Comparison of ENCODE assay signal across 24 mouse cellular contexts in the genomic region with DNA sequence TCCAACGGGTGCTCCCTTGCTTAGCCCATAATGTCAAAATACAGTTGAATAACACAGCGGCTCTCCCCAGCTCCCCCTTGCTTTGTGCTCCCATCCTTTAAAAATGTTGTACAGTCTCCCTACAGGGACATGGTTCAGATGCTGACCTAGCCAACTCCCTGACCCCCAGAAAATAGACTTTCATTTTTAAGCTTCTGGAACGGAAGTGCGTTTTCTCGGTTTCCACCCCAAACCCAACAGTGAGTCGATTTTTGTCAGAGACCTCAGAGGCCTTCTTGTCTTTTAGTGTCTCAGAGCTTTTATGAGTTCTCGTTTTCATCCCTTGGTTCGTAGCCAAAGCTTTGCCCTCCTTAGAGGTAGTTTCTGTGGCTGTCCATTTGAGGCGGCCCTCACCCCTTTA. TPM values are rescaled to one million over a fixed set of nuclear protein-coding genes. Genes with fewer than 3 reads are reported as not detected.
DNase-seq lines count a peak whose midpoint lies in the region; ATAC-seq and TF ChIP-seq lines count a peak whose summit lies in the region.
"Had no signal": no experiment of that assay in that cellular context is flagged by ENCODE, and none has a peak within 500 bp of the region (broad histone marks: within the 10 kb centered on the region; RNA-seq: fewer than 3 reads in every experiment).

No protein-coding gene starts in this region.

- no peak for TF ChIP-seq CTCF in CH12.LX (conservative IDR thresholded peaks at IDR 0.05 in 1 of 2, IDR thresholded peaks at IDR 0.05 in 1 of 2; ENCODE audit: low read depth in 2 of 2, low read length in 2 of 2)

- H3K27me3 ChIP-seq in embryonic facial prominence, embryonic 14.5 days (replicated peaks; ENCODE audit: control insufficient read depth, insufficient read depth, low read length): no peaks in the 10 kb centered on the region
- H3K27me3 ChIP-seq in embryonic facial prominence, embryonic 10.5 days (replicated peaks; ENCODE audit: low read depth, poor library complexity, severe bottlenecking): no peaks in the 10 kb centered on the region
- H3K27me3 ChIP-seq in heart, embryonic 13.5 days (replicated peaks): no peaks in the 10 kb centered on the region
- no peaks in the 10 kb centered on the region for H3K27me3 ChIP-seq in lung, embryonic 16.5 days (ENCODE audit: control insufficient read depth, insufficient read depth, low read depth, low read length)
- H3K27me3 ChIP-seq in CH12.LX (replicated peaks): peaks cover 12% of the 10 kb centered on the region
- H3K27me3 ChIP-seq: embryonic facial prominence, embryonic 15.5 days; hindbrain, embryonic 15.5 days; intestine, embryonic 15.5 days had no signal

- WGBS in embryonic facial prominence, embryonic 14.5 days: 85% methylated on average over 9 of the region's 9 CpGs
- 92% methylated on average over 9 of the region's 9 CpGs for WGBS in embryonic facial prominence, embryonic 10.5 days
- 81% methylated on average over 9 of the region's 9 CpGs for WGBS in heart, embryonic 13.5 days
- 88% methylated on average over 9 of the region's 9 CpGs for WGBS in lung, embryonic 16.5 days

- H3K9ac ChIP-seq in embryonic facial prominence, embryonic 14.5 days (ENCODE audit: low read depth, low read length): no peak overlapping the region
- H3K9ac ChIP-seq in heart, embryonic 13.5 days: no peak overlapping the region
- H3K9ac ChIP-seq in lung, embryonic 16.5 days (ENCODE audit: low read length): no peak overlapping the region
- 0 out of 2 replicates have a peak overlapping the region, but pooled peaks have one; percentile 0 for H3K9ac ChIP-seq in CH12.LX (ENCODE audit: insufficient read depth, low read depth)
- H3K9ac ChIP-seq: embryonic facial prominence, embryonic 15.5 days; hindbrain, embryonic 12.5 days; hindbrain, embryonic 15.5 days; intestine, embryonic 15.5 days had no signal

- no peaks in the 10 kb centered on the region for H3K36me3 ChIP-seq in embryonic facial prominence, embryonic 14.5 days (ENCODE audit: control insufficient read depth, insufficient read depth, low read length)
- no peaks in the 10 kb centered on the region for H3K36me3 ChIP-seq in embryonic facial prominence, embryonic 10.5 days (replicated peaks)
- H3K36me3 ChIP-seq in heart, embryonic 13.5 days: no peaks in the 10 kb centered on the region
- no peaks in the 10 kb centered on the region for H3K36me3 ChIP-seq in lung, embryonic 16.5 days (ENCODE audit: control insufficient read depth, insufficient read depth, low read length)
- H3K36me3 ChIP-seq in CH12.LX (replicated peaks in 1 of 2; ENCODE audit: control insufficient read depth in 1 of 2, insufficient read depth in 1 of 2, low read length in 1 of 2): no peaks in the 10 kb centered on the region
- H3K36me3 ChIP-seq: embryonic facial prominence, embryonic 15.5 days; G1E; hindbrain, embryonic 12.5 days; hindbrain, embryonic 15.5 days; intestine, embryonic 15.5 days had no signal

- in situ Hi-C loops in CH12.LX (cut with MboI; ENCODE audit: low pct_ligation_motif_present, low pct_unique_long_range_greater_than_20kb, low sequenced_read_pairs): no loop called here

- DNase-seq in embryonic facial prominence, embryonic 14.5 days (ENCODE audit: low spot score): no peak
- no peak for DNase-seq in embryonic facial prominence, embryonic 10.5 days (ENCODE audit: low spot score)
- DNase-seq in heart, adult 18-20 months: no peak
- no peak for DNase-seq in lung, postnatal 4 days
- no peak for DNase-seq in CH12.LX (ENCODE audit: extremely low read depth)
- DNase-seq in embryo, embryonic 11 days: no peak
- DNase-seq: adrenal gland, postnatal 10 days; adrenal gland, postnatal 36 days; cerebellum, adult 18-20 months; cerebellum, adult 9-11 months; cerebellum, postnatal 25 days; gastrocnemius, postnatal 10 days; gastrocnemius, postnatal 36 days; heart, postnatal 10 days; heart, postnatal 36 days; kidney, adult 11 months had no signal

- no peak for TF ChIP-seq POLR2A in CH12.LX (IDR thresholded peaks at IDR 0.05; ENCODE audit: low read depth, low read length)

- no peaks in the 10 kb centered on the region for H3K9me3 ChIP-seq in embryonic facial prominence, embryonic 14.5 days (ENCODE audit: control insufficient read depth, low read length)
- H3K9me3 ChIP-seq in embryonic facial prominence, embryonic 10.5 days: no peaks in the 10 kb centered on the region
- H3K9me3 ChIP-seq in heart, embryonic 13.5 days: no peaks in the 10 kb centered on the region
- no peaks in the 10 kb centered on the region for H3K9me3 ChIP-seq in lung, embryonic 16.5 days (ENCODE audit: control insufficient read depth, low read length)
- H3K9me3 ChIP-seq in CH12.LX (replicated peaks; ENCODE audit: low read length): no peaks in the 10 kb centered on the region
- H3K9me3 ChIP-seq: embryonic facial prominence, embryonic 15.5 days; G1E; hindbrain, embryonic 12.5 days; hindbrain, embryonic 15.5 days; intestine, embryonic 15.5 days had no signal

- TF ChIP-seq RAD21 in CH12.LX (IDR thresholded peaks at IDR 0.05; ENCODE audit: low read depth, low read length): no peak

- H3K4me2 ChIP-seq in embryonic facial prominence, embryonic 14.5 days (ENCODE audit: low read depth, low read length): no peak overlapping the region
- H3K4me2 ChIP-seq in heart, embryonic 13.5 days: no peak overlapping the region
- no peak overlapping the region for H3K4me2 ChIP-seq in lung, embryonic 16.5 days (ENCODE audit: low read depth, low read length)
- peak overlapping the region; percentile 79 for H3K4me2 ChIP-seq in CH12.LX (ENCODE audit: insufficient read depth, low read depth, poor library complexity, severe bottlenecking)
- H3K4me2 ChIP-seq: embryonic facial prominence, embryonic 15.5 days; hindbrain, embryonic 12.5 days; hindbrain, embryonic 15.5 days; intestine, embryonic 15.5 days had no signal

- peak overlapping the region; percentile 29; the same call in 1 of the 2 replicates for H3K27ac ChIP-seq in embryonic facial prominence, embryonic 14.5 days (replicated peaks; ENCODE audit: low read depth, low read length)
- no peak overlapping the region for H3K27ac ChIP-seq in embryonic facial prominence, embryonic 10.5 days (replicated peaks)
- peak overlapping the region; percentile 84; the same call in 1 of the 2 replicates for H3K27ac ChIP-seq in heart, embryonic 13.5 days (replicated peaks)
- peak overlapping the region; percentile 44 for H3K27ac ChIP-seq in lung, embryonic 16.5 days (ENCODE audit: low read length)
- no peak overlapping the region for H3K27ac ChIP-seq in CH12.LX (ENCODE audit: insufficient read depth, low read depth)
- H3K27ac ChIP-seq: embryonic facial prominence, embryonic 15.5 days; intestine, embryonic 15.5 days had no signal

- peaks cover 19% of the 10 kb centered on the region for H3K4me1 ChIP-seq in embryonic facial prominence, embryonic 14.5 days (ENCODE audit: control insufficient read depth, insufficient read depth, low read length)
- peaks cover 12% of the 10 kb centered on the region for H3K4me1 ChIP-seq in embryonic facial prominence, embryonic 10.5 days
- H3K4me1 ChIP-seq in heart, embryonic 13.5 days: peaks cover 36% of the 10 kb centered on the region
- peaks cover 23% of the 10 kb centered on the region for H3K4me1 ChIP-seq in lung, embryonic 16.5 days (replicated peaks; ENCODE audit: control insufficient read depth, insufficient read depth, low read length)
- H3K4me1 ChIP-seq in CH12.LX (ENCODE audit: control insufficient read depth in 1 of 2, insufficient read depth in 2 of 2): peaks cover 6 to 16% of the 10 kb centered on the region in 2 experiments

- no peaks in the 10 kb centered on the region for H3K79me2 ChIP-seq in CH12.LX (replicated peaks; ENCODE audit: control insufficient read depth, extremely low read depth, insufficient read depth, poor library complexity, severe bottlenecking)

- dilution Hi-C loops in CH12.LX (cut with MboI; ENCODE audit: extremely low pct_ligation_motif_present, extremely low pct_unique_long_range_greater_than_20kb, low sequenced_read_pairs): no loop called here

- TF ChIP-seq EP300 in CH12.LX (IDR thresholded peaks at IDR 0.05; ENCODE audit: low read length): peak; percentile 82

- no peak overlapping the region for H3K4me3 ChIP-seq in embryonic facial prominence, embryonic 14.5 days (ENCODE audit: low read depth, low read length)
- H3K4me3 ChIP-seq in embryonic facial prominence, embryonic 10.5 days: no peak overlapping the region
- no peak overlapping the region for H3K4me3 ChIP-seq in heart, embryonic 13.5 days
- H3K4me3 ChIP-seq in lung, embryonic 16.5 days (ENCODE audit: low read length): no peak overlapping the region
- no peak overlapping the region for H3K4me3 ChIP-seq in CH12.LX (replicated peaks in 1 of 3; ENCODE audit: low read depth in 2 of 3, low read length in 2 of 3, poor library complexity in 1 of 3)
- H3K4me3 ChIP-seq: embryonic facial prominence, embryonic 15.5 days; hindbrain, embryonic 12.5 days; hindbrain, embryonic 15.5 days; intestine, embryonic 15.5 days had no signal

- no peak for ATAC-seq in embryonic facial prominence, embryonic 14.5 days (ENCODE audit: low read depth)
- ATAC-seq in heart, embryonic 13.5 days (ENCODE audit: extremely low read depth, insufficient number of reproducible peaks, low FRiP score, low TSS enrichment): no peak
- no peak for ATAC-seq in lung, embryonic 16.5 days (ENCODE audit: low read depth)
- ATAC-seq: Patski had no signal

RNA-seq across cellular contexts. Expression of gene Med4, which starts 8.5 kb away (rescaled TPM):
- polyA plus RNA-seq in embryonic facial prominence, embryonic 14.5 days (2014; fragmentation: Nextera tagmentation; extraction: Ambion mirVana): 72.9 and 73.5 TPM in 2 replicates
- 118 and 122 TPM in 2 replicates for polyA plus RNA-seq in embryonic facial prominence, embryonic 10.5 days (2016; fragmentation: Nextera tagmentation; extraction: Ambion mirVana)
- polyA plus RNA-seq in heart, embryonic 13.5 days (2015; fragmentation: Nextera tagmentation; extraction: Ambion mirVana): 46.8 and 57.5 TPM in 2 replicates
- 10 to 100 TPM; 21.3 to 23.7 TPM for total RNA-seq in heart, adult 18-20 months (2021)
- 86.2 and 91.1 TPM in 2 replicates for polyA plus RNA-seq in lung, embryonic 16.5 days (2015; fragmentation: Nextera tagmentation; extraction: Ambion mirVana)
- total RNA-seq in CH12.LX (2012; rRNA removed): 45.6 and 53.2 TPM in 2 replicates
- total RNA-seq in CH12.LX (2014; rRNA removed): 61.5 and 65.8 TPM in 2 replicates
- polyA plus RNA-seq in CH12.LX (2012; ENCODE audit: insufficient read length, low read depth): 60.7 and 75.7 TPM in 2 replicates

RNA-seq across cellular contexts. Expression of gene Sucla2, which starts 23.8 kb away (rescaled TPM):
- polyA plus RNA-seq in embryonic facial prominence, embryonic 14.5 days (2014; fragmentation: Nextera tagmentation; extraction: Ambion mirVana): 121 and 127 TPM in 2 replicates
- 101 TPM in 2 replicates for polyA plus RNA-seq in embryonic facial prominence, embryonic 10.5 days (2016; fragmentation: Nextera tagmentation; extraction: Ambion mirVana)
- 177 and 195 TPM in 2 replicates for polyA plus RNA-seq in heart, embryonic 13.5 days (2015; fragmentation: Nextera tagmentation; extraction: Ambion mirVana)
- 100 to 1,000 TPM; 776 to 832 TPM for total RNA-seq in heart, adult 18-20 months (2021)
- 107 and 109 TPM in 2 replicates for polyA plus RNA-seq in lung, embryonic 16.5 days (2015; fragmentation: Nextera tagmentation; extraction: Ambion mirVana)
- total RNA-seq in CH12.LX (2012; rRNA removed) (51.9 and 58.5 TPM in 2 replicates), CH12.LX (2014; rRNA removed) (98.4 and 109 TPM in 2 replicates)
- 60.3 and 79.3 TPM in 2 replicates for polyA plus RNA-seq in CH12.LX (2012; ENCODE audit: insufficient read length, low read depth)

RNA-seq across cellular contexts. Expression of gene Nudt15, which starts 46.8 kb away (rescaled TPM):
- polyA plus RNA-seq in embryonic facial prominence, embryonic 14.5 days (2014; fragmentation: Nextera tagmentation; extraction: Ambion mirVana): 5.4 and 5.5 TPM in 2 replicates
- polyA plus RNA-seq in embryonic facial prominence, embryonic 10.5 days (2016; fragmentation: Nextera tagmentation; extraction: Ambion mirVana): 6.9 and 8.5 TPM in 2 replicates
- polyA plus RNA-seq in heart, embryonic 13.5 days (2015; fragmentation: Nextera tagmentation; extraction: Ambion mirVana): 4.3 and 4.5 TPM in 2 replicates
- total RNA-seq in heart, adult 18-20 months (2021): 10 to 100 TPM in 1 of 2 experiments, 1 to 10 TPM in 1; 7.9 to 11.6 TPM
- polyA plus RNA-seq in lung, embryonic 16.5 days (2015; fragmentation: Nextera tagmentation; extraction: Ambion mirVana): 5.8 and 7.0 TPM in 2 replicates
- total RNA-seq in CH12.LX (2012; rRNA removed) (2.5 and 3.2 TPM in 2 replicates), CH12.LX (2014; rRNA removed) (9.0 and 9.8 TPM in 2 replicates)
- 5.6 and 6.8 TPM in 2 replicates for polyA plus RNA-seq in CH12.LX (2012; ENCODE audit: insufficient read length, low read depth)

Comparison
In these comparisons a context has a peak if more than half of its experiments do, and no peak if none do; other contexts are left out.
1. H3K27ac ChIP-seq: peak in embryonic facial prominence, embryonic 14.5 days (single experiment), heart, embryonic 13.5 days (single experiment) and lung, embryonic 16.5 days (single experiment); none in embryonic facial prominence, embryonic 10.5 days (single experiment) and CH12.LX (single experiment).